Comparison of ENCODE assay signal across 16 mouse cellular contexts in the genomic region with DNA sequence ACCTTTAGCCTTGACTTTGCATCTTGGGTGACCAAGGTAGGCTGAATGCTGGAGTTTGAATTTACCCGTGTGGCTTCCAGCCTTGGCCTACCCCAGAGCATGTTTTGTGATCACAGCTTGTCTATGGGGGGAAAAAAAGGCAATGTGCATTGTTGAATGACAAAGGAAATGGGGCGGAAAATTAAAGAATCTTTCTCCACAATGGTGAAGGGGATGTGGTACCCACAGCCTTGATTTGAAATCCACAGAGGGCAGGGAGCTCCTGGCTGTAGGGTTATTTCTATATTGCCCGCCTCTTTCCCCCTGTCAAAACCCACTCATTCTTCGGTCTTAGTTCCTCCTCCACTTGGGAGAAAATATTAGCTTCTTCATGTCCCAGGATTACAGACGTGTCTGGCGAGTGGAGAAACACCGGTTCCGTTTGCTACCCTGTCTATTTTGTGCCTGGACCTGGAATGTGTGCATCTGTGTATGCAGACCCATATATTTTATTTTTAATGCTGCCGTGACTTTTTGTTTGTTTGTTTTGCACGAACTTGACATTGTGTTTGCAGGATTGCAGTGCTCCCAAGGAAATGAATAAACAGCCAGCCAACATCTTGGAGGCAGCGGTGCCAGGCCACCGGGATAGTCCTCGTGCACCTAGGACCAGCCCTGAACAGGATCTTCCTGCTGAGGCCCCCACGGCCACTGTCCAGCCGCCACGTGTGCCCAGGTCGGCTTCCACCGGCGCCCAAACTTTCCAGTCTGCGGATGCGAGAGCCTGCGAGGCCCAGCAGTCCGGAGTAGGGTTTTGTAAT. TPM values are rescaled to one million over a fixed set of nuclear protein-coding genes. Genes with fewer than 3 reads are reported as not detected.
A peak's percentile ranks its signal among the peaks of the same experiment; 100 is the strongest.
DNase-seq lines count a peak whose midpoint lies in the region; ATAC-seq lines count a peak whose summit lies in the region.
"Had no signal": no experiment of that assay in that cellular context is flagged by ENCODE, and none has a peak within 500 bp of the region (broad histone marks: within the 10 kb centered on the region; RNA-seq: fewer than 3 reads in every experiment).

No protein-coding gene starts in this region.

- H3K4me2 ChIP-seq in hindbrain, embryonic 12.5 days (replicated peaks), result peak overlapping the region; percentile 37
- peak overlapping the region; percentile 34 for H3K4me2 ChIP-seq in midbrain, embryonic 13.5 days (replicated peaks)
- H3K4me2 ChIP-seq in neural tube, embryonic 15.5 days, result peak overlapping the region; percentile 57
- H3K4me2 ChIP-seq: heart, embryonic 11.5 days; liver, embryonic 11.5 days had no signal

- H3K4me3 ChIP-seq in heart, embryonic 10.5 days, result peak overlapping the region; percentile 8; the same call in 1 of the 2 replicates
- H3K4me3 ChIP-seq in hindbrain, embryonic 12.5 days, result peak overlapping the region; percentile 42
- H3K4me3 ChIP-seq in midbrain, embryonic 13.5 days (replicated peaks), result peak overlapping the region; percentile 21
- H3K4me3 ChIP-seq in neural tube, embryonic 15.5 days (replicated peaks), result peak overlapping the region; percentile 43

- H3K36me3 ChIP-seq in heart, embryonic 10.5 days, result no peaks in the 10 kb centered on the region
- H3K36me3 ChIP-seq in hindbrain, embryonic 12.5 days, result no peaks in the 10 kb centered on the region
- no peaks in the 10 kb centered on the region for H3K36me3 ChIP-seq in midbrain, embryonic 13.5 days
- no peaks in the 10 kb centered on the region for H3K36me3 ChIP-seq in neural tube, embryonic 15.5 days

- WGBS in heart, embryonic 10.5 days, result 4% methylated on average over 23 of the region's 23 CpGs
- 3% methylated on average over 23 of the region's 23 CpGs for WGBS in hindbrain, embryonic 12.5 days
- 3% methylated on average over 23 of the region's 23 CpGs for WGBS in midbrain, embryonic 13.5 days
- 2% methylated on average over 23 of the region's 23 CpGs for WGBS in neural tube, embryonic 15.5 days

- intact Hi-C loops in heart, postnatal 36 days (cut with DNase I), result no loop called here

- peaks cover 9% of the 10 kb centered on the region for H3K4me1 ChIP-seq in heart, embryonic 10.5 days
- peaks cover 9% of the 10 kb centered on the region for H3K4me1 ChIP-seq in hindbrain, embryonic 12.5 days
- H3K4me1 ChIP-seq in midbrain, embryonic 13.5 days (replicated peaks), result peaks cover 33% of the 10 kb centered on the region
- H3K4me1 ChIP-seq in neural tube, embryonic 15.5 days, result peaks cover 37% of the 10 kb centered on the region

- no peak overlapping the region for H3K27ac ChIP-seq in heart, embryonic 10.5 days
- H3K27ac ChIP-seq in hindbrain, embryonic 12.5 days, result peak overlapping the region; percentile 84
- no peak overlapping the region for H3K27ac ChIP-seq in midbrain, embryonic 13.5 days
- H3K27ac ChIP-seq in neural tube, embryonic 15.5 days (replicated peaks), result peak overlapping the region; percentile 85

- H3K9me3 ChIP-seq in heart, embryonic 10.5 days, result no peaks in the 10 kb centered on the region
- H3K9me3 ChIP-seq in hindbrain, embryonic 12.5 days (replicated peaks), result no peaks in the 10 kb centered on the region
- H3K9me3 ChIP-seq in midbrain, embryonic 13.5 days, result no peaks in the 10 kb centered on the region
- no peaks in the 10 kb centered on the region for H3K9me3 ChIP-seq in neural tube, embryonic 15.5 days (replicated peaks)

- H3K9ac ChIP-seq in hindbrain, embryonic 12.5 days, result peak overlapping the region; percentile 69
- H3K9ac ChIP-seq in midbrain, embryonic 13.5 days (replicated peaks), result no peak overlapping the region
- peak overlapping the region; percentile 56 for H3K9ac ChIP-seq in neural tube, embryonic 15.5 days (replicated peaks)

- peaks cover 100% of the 10 kb centered on the region for H3K27me3 ChIP-seq in heart, embryonic 10.5 days (ENCODE audit: insufficient read depth, poor library complexity, severe bottlenecking)
- peaks cover 97% of the 10 kb centered on the region for H3K27me3 ChIP-seq in hindbrain, embryonic 12.5 days
- peaks cover 99% of the 10 kb centered on the region for H3K27me3 ChIP-seq in midbrain, embryonic 13.5 days
- peaks cover 76% of the 10 kb centered on the region for H3K27me3 ChIP-seq in neural tube, embryonic 15.5 days (replicated peaks)

- ATAC-seq in hindbrain, embryonic 12.5 days (ENCODE audit: low FRiP score), result no peak
- no peak for ATAC-seq in midbrain, embryonic 13.5 days
- ATAC-seq in neural tube, embryonic 15.5 days (ENCODE audit: low FRiP score), result no peak
- ATAC-seq in erythroblast, adult 5-6 weeks (replicated peaks; ENCODE audit: low FRiP score, poor library complexity, severe bottlenecking), result no peak

- DNase-seq in heart, embryonic 10.5 days (ENCODE audit: low spot score), result no peak
- no peak for DNase-seq in heart, postnatal 36 days
- no peak for DNase-seq in cerebellum, adult 11 months
- DNase-seq in lung, postnatal 14 days, result no peak
- DNase-seq: cerebellum, adult 11-12 months; gastrocnemius, postnatal 10 days had no signal

RNA-seq across cellular contexts. Expression of gene Slc6a5, which starts 1.4 kb away (rescaled TPM):
- not detected in 2 replicates for polyA plus RNA-seq in heart, embryonic 10.5 days (2016; fragmentation: Nextera tagmentation; extraction: Ambion mirVana)
- total RNA-seq in heart, postnatal 36 days (2021), result not detected
- polyA plus RNA-seq in hindbrain, embryonic 12.5 days (2016; fragmentation: Nextera tagmentation; extraction: Ambion mirVana), result 8.2 and 10.0 TPM in 2 replicates
- 0.30 and 0.32 TPM in 2 replicates for polyA plus RNA-seq in midbrain, embryonic 13.5 days (2015; fragmentation: Nextera tagmentation; extraction: Ambion mirVana)
- 14.9 and 19.7 TPM in 2 replicates for polyA plus RNA-seq in neural tube, embryonic 15.5 days (2015; fragmentation: Nextera tagmentation; extraction: Ambion mirVana)
- total RNA-seq in erythroblast, adult 5-6 weeks (2015; ENCODE audit: low replicate concordance), result not detected in 2 replicates
- not detected in 2 replicates for total RNA-seq in erythroblast, adult 5-6 weeks (2017; ENCODE audit: low replicate concordance)
- total RNA-seq: gastrocnemius, postnatal 10 days; hematopoietic stem cell, adult 5-6 weeks; monocyte, adult 5-6 weeks had no signal
- polyA plus RNA-seq: heart, embryonic 11.5 days; liver, embryonic 11.5 days; stomach, embryonic 14.5 days; thymus, postnatal 0 days had no signal

Comparison
In these comparisons a context has a peak if more than half of its experiments do, and no peak if none do; other contexts are left out.
1. H3K27ac ChIP-seq: peak in hindbrain, embryonic 12.5 days (single experiment) and neural tube, embryonic 15.5 days (single experiment); none in heart, embryonic 10.5 days (single experiment) and midbrain, embryonic 13.5 days (single experiment).
2. Peak in every context shown above with its lines, with median percentiles within 50 percentile points of each other: H3K4me3 ChIP-seq and H3K4me2 ChIP-seq.